Mouse (Mus musculus) C2C12 (cell line): ENCODE data around the gene Runx1.
A peak's percentile ranks its signal among the peaks of the same experiment; 100 is the strongest.

Experiments
- CEBPB ChIP-seq: IDR thresholded peaks from one replicate; pipeline ENCODE4 v1.6.1; 2011; ENCODE audit warnings: low read depth, mild to moderate bottlenecking, control low read depth, moderate library complexity
- CTCF ChIP-seq: IDR thresholded peaks from one replicate; pipeline ENCODE4 v1.5.1; 2011; ENCODE audit not compliant: control insufficient read depth, insufficient read depth, insufficient read length
- FOSL1 ChIP-seq: IDR thresholded peaks from one replicate; pipeline ENCODE4 v1.8.0; 2011; ENCODE audit warnings: mild to moderate bottlenecking, low read length; ENCODE audit not compliant: poor library complexity, insufficient read depth, severe bottlenecking
- MAX ChIP-seq: IDR thresholded peaks from one replicate; pipeline ENCODE4 v1.6.1; 2011; ENCODE audit warnings: mild to moderate bottlenecking, control low read depth
- MYOD1 ChIP-seq: IDR thresholded peaks from one replicate; pipeline ENCODE4 v1.6.1; 2011; ENCODE audit warnings: low read depth; ENCODE audit not compliant: control insufficient read depth, insufficient read length
- MYOG ChIP-seq: IDR thresholded peaks from one replicate; pipeline ENCODE4 v1.6.1; 2011; ENCODE audit not compliant: control insufficient read depth, insufficient read length; ENCODE audit errors: extremely low read depth
- USF1 ChIP-seq: IDR thresholded peaks from one replicate; pipeline ENCODE4 v1.6.1; 2011; ENCODE audit warnings: low read depth, mild to moderate bottlenecking, control low read depth, moderate library complexity

GRCm38 (mm10) chr16:92552858-92553257 is 273.1 kb downstream of the Runx1 start:
- peak; percentile 40 for TF ChIP-seq FOSL1
- TF ChIP-seq USF1: no peak
- TF ChIP-seq CTCF: no peak
- TF ChIP-seq MAX: no peak
- no peak for TF ChIP-seq CEBPB
- peak; percentile 88 for TF ChIP-seq MYOD1
- TF ChIP-seq MYOG: no peak
